Mouse (Mus musculus) T-helper 2 cell (primary cell): ENCODE measurements around the gene Nup62.

Source experiments
- in situ Hi-C: fragments of 300-600 bp; cut with MboI, MseI; formaldehyde crosslinking; loops from one replicate; pipeline ENCODE4 v1.15.1; 2025; ENCODE audit warnings: high pct_unique_total_duplicates

Gene Nup62

GRCm38 (mm10) chr7:44847772-44848171 is 31.9 kb downstream of the Nup62 start:
- in situ Hi-C loops = no loop called here

GRCm38 (mm10) chr7:44848561-44849415 is 32.9 kb downstream of the Nup62 start, which contains the start of the genes Akt1s1 and Tbc1d17:
Akt1s1 (plus strand) TSS chr7:44848991.
Tbc1d17 (minus strand) TSS chr7:44849079.
- in situ Hi-C loops = no loop called here

GRCm38 (mm10) chr7:44849416-44850111 is 33.7 kb downstream of the Nup62 start:
- in situ Hi-C loops = no loop called here

GRCm38 (mm10) chr7:44850146-44850545 is 34.3 kb downstream of the Nup62 start:
- in situ Hi-C loops = no loop called here

- in situ Hi-C loops = no loop called here
These were observed 35.1 kb downstream of the Nup62 start for GRCm38 (mm10) chr7:44850789-44851624.

DNA sequence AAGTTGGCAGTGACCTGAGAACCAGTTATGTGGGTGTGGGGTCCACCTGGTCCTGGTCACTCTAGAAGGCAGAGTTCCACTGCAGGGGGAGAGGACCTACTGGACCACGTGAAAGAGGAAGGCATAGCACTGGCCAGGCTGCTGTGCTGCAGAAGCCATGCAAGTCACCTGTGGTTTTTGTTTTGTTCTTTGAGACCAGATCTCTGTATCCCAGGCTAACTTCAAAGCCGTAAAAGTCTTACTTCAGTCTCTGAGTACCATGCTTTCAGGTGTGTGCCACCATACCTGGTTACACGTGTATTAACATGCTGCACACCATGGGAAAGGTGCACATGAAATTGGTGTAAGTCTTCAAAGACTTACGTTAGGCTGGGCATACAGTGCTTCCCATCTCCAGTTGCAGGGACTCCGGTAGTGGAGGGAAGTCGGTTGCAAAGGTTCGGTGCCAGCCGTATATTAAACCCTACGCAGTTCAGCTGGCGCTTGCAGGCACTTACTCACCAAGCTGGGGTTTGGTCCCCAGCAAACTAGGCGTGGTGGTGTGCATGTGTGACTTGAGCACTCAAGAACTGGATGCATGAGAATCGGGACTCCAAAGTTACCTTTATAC is 35.8 kb downstream of the Nup62 start:
- in situ Hi-C loops = no loop called here

DNA sequence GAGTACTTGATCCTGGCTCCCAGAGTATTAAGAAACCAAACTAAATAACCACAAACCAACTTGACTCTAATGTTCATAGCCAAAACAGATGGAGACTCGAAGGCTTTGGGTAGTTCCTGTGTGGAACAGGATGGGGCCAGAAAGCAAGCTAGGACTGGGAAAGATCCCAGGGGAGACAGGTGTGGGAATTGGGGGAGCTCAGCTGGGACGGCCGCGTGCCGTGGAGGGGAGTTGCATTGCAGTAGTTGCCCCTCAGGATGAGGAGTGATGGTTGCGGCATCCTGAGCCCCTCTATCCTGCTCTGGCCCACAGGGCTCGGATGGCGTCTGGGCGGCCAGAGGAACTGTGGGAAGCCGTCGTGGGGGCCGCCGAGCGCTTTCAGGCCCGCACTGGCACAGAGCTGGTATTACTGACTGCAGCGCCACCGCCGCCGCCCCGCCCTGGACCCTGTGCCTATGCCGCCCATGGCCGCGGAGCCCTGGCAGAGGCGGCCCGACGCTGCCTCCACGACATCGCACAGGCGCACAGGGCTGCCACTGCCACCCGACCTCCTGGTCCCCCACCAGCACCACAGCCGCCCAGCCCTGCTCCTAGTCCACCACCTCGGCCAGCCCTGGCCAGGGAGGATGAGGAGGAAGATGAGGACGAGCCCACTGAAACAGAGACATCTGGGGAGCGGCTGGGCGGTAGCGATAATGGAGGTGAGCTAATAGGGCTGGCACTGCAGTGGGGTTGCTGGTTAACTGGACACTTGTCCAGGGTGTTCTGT is 36.6 kb downstream of the Nup62 start:
- in situ Hi-C loops = no loop called here

DNA sequence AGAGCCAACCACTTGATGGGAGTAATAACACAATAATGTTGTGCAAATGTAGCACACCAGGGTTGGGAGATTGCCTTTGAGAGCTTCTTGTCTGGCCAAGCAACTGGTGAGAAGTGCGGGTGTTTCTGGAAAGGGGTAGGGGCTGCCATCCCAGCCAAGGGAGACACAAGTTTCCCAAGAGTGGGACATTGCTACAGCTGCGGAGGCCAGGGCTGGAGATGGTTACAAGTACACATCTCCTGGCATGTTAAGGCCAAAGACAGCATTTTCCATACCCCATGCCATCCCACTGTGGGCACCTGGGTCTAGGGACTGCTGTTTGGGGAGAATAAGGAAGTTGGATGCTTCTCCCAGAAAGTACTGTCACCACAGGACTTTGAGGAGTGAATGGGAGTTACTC is 37.2 kb downstream of the Nup62 start:
- in situ Hi-C loops = no loop called here

DNA sequence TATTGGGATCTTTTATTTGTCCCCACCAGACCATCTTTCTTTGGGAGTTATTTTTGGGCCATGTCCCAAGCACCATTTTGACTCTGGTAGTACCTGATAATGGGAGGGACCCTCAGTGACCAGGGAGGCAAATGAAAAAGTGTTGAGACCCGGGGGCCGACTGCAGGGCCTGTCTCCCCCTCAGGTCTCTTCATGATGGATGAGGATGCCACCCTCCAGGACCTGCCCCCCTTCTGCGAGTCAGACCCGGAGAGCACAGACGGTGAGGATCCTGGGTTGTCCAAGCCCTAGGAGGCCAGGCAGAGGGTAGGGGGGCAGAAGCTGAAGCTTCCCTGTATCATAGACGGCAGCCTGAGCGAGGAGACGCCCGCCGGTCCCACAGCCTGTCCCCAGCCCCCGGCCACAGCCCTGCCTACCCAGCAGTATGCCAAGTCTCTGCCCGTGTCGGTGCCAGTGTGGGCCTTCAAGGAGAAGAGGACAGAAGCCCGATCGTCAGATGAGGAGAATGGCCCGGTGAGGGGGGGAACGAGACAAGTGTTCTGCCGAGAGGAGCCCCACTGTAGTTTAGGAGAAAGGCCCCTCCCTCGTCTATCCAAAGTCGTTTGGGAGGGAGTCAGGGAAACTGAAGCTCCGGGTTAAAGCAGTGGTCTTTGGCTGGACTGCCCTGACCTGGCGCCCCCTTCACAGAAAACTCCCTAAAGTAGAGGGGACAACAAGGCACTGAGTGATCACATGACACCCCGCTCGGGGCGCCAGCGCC is 37.9 kb downstream of the Nup62 start:
- in situ Hi-C loops = no loop called here

GRCm38 (mm10) chr7:44854356-44855031 is 38.6 kb downstream of the Nup62 start:
- in situ Hi-C loops = no loop called here

- in situ Hi-C loops = no loop called here
These were observed 39.1 kb downstream of the Nup62 start for GRCm38 (mm10) chr7:44855036-44855435.

DNA sequence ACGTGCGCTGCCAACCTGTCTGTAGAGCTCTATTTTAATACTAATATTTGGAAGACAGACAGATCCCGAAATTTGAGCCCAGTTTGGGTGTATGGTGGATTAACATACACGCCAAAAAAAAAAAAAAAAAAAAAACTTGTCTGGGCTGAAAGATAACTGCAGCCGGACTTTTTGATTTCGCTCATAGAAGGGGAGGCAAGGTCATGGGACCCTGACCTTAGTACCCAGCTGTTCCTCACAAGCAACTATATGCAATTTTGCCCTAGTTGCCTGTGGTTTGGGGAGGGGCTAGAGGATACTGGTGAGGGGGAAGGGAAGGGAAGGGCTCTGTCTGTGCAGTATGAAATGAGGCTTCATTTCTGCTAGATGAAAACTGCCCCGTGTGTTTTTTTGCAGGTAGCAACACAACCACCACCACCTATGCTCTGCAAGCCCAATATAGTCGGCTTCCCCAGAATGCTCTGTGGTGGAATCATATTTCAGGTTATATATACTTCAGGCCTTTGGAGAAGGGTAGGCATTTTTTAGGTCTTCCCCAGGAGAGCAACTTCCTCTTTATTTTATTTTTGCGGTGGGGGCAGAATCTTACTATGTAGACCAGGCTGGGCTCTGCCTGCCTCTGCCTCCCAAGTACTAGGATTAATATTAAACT is 40.5 kb downstream of the Nup62 start:
- in situ Hi-C loops = no loop called here

DNA sequence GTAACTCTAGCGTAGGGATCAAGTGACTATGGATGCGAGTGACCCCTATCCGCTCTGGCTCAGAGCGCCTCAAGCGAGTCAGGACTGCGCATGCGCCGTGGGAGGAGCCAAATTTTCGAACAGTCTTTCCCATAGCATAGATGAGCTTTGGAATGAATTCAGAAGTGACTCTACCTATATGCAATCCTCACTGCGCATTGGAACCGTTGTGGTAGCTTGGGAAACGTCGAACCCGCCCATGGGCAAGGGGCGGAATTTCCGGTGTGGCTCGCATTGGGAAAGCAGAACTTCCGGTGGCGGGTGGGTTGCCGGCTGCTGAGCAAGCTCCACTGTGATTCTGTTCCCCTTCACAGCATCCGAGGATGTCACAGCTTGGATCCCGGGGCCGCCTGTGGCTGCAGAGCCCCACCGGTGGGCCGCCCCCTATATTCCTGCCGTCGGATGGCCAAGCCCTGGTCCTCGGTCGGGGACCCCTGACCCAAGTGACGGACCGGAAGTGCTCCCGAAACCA is 41.2 kb downstream of the Nup62 start, which contains the start of gene Pnkp:
Pnkp (plus strand) TSS at position 98 of the 511 bp plus-strand sequence.
- in situ Hi-C loops = no loop called here

DNA sequence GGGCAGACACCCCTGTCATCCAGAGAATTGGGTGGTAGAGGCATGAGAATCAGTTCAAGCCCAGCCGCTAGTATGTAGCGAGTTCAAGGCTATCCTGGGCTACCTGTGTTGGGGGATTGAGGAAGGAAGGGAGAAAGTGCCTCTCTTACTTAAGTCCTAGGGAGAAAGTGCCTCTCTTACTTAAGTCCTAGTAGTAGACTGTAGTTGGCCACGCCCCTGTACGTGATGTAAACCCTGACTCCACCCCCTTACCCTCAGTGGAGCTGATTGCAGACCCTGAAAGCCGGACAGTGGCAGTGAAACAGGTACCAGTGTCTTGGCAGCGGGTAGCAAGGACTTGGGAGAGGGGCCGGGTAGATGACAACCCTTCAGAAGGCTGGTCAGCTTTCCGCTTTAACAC is 42.0 kb downstream of the Nup62 start:
- in situ Hi-C loops = no loop called here

- in situ Hi-C loops = no loop called here
These were observed 44.0 kb downstream of the Nup62 start for GRCm38 (mm10) chr7:44859896-44860295.

GRCm38 (mm10) chr7:44860576-44861428 is 44.9 kb downstream of the Nup62 start:
- in situ Hi-C loops = no loop called here

- in situ Hi-C loops = no loop called here
These were observed 45.5 kb downstream of the Nup62 start for GRCm38 (mm10) chr7:44861429-44861816.

DNA sequence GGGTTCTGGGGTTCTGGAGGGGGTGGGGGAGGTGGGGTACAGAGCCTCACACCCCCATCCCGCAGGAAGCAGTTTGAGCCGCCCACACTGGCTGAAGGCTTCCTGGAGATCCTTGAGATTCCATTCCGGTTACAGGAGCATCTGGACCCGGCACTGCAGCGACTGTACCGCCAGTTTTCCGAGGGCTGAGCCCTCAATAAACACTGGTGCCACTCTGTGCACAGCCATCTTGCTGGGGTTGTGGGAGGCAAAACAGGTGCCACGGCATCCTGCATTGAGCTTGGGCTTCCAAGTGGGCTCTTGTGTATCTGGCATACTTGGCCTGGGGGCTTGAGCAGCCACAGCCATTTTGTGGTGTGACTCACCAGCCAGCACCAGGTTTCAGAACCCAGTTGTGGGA is 46.5 kb downstream of the Nup62 start:
- in situ Hi-C loops = no loop called here
